Mouse (Mus musculus): Measurements from ENCODE around the gene Pfas.
A peak's percentile ranks its signal among the peaks of the same experiment; 100 is the strongest.
"Not testable (repeated sequence)": the region's sequence is repeated elsewhere in the genome, so short reads cannot be mapped to it uniquely, and the experiment has no call there.

Gene Pfas

DNA sequence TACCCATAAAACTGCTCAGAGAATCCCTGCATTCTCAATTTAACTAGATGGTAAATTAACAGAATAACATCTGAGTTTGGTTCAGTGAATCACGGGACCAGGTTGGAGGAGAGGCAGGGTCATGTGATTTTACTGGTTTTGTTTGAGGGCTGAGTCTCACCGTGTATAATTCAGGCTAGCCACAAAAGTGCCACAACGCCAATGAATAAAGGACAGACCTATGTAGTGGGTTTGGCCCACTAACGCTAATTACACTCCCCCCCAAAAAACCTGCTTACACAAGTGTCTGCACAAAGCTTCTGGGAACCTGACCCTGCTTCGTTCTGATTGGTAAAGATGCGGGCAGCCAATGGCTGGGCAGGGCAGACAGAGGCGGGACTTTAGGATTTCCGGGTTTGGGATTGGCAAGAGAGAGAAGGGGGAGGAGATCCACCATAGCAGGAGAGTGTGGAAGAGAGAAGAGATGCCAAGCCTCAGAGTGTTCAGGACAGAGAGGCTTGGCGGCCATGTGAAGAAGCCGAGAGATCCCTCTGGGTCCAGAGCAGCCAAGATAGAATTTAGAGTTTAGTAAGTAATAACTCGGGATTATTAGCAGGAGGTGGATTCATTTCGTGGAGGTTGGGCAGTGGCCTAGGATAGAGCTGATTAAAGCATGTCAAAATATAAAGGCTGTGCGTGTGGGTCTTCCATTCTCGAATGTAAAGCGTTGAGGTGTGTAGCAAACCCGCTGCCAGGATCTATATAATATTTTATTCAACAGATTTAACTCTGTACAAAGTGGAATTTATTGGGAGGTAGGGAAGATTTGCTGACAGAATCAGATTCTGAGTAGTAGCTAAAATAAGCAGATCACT, 68.6 kb downstream of the Pfas start:
- DNase-seq (ENCODE audit: low read depth), result peak; percentile 91

- DNase-seq (ENCODE audit: low read depth), result not testable (repeated sequence)
Measured at GRCm38 (mm10) chr11:68936951-68937350, 71.3 kb downstream of the Pfas start.

All from induced T-regulatory cell, adult 2 months (primary cell).